ENCODE assay signal across 20 mouse cellular contexts in the genomic region with DNA sequence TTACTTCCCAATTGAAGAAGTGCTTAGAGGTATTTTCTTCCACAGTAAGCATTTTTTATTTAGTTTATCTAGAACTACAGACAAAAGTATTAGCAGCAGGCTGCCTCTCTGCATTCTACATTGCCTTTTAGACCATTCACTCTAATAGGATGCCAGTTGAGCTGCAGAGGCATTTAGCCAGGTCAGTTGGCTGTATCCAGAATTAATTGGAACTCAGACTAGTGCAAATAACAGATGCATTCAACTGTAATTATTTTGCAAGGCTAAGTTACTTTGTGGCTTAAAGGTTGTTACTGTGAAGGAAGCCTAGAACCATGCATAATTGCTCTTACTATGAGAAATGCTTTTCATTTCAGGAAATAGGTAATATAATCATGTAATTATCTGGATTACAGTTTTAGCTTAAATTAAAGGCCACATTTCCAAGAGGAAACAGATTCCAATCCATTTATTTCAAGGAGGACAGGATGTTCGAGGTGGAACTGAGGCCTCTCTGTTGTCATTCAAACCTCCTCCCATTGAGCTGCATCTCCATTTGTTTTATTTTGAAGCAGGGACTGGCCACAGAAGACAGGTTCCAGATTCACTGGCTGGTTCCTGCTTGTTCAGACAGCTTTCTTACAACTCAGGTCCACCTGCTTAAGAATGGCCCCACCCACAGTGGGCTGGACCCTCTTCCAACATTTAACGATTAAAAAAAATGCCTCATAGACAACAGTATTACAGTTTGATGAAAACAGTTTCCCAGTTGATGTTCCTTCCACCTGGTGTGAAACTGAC. TPM values are rescaled to one million over a fixed set of nuclear protein-coding genes. Genes with fewer than 3 reads are reported as not detected.
DNase-seq lines count a peak whose midpoint lies in the region; ATAC-seq and TF ChIP-seq lines count a peak whose summit lies in the region.
"Had no signal": no experiment of that assay in that cellular context is flagged by ENCODE, and none has a peak within 500 bp of the region (broad histone marks: within the 10 kb centered on the region; RNA-seq: fewer than 3 reads in every experiment).

No protein-coding gene starts in this region.

- WGBS in kidney, adult 2 months = 70% methylated on average over 2 of the region's 2 CpGs
- WGBS in kidney, embryonic 16.5 days = 82% methylated on average over 2 of the region's 2 CpGs

- H3K4me2 ChIP-seq in kidney, embryonic 16.5 days (replicated peaks; ENCODE audit: low read depth, low read length) = no peak overlapping the region
- H3K4me2 ChIP-seq: midbrain, embryonic 12.5 days had no signal

- no peaks in the 10 kb centered on the region for H3K36me3 ChIP-seq in kidney, adult 2 months (ENCODE audit: control insufficient read depth, insufficient read depth, low read length)
- H3K36me3 ChIP-seq in kidney, embryonic 16.5 days (ENCODE audit: insufficient read depth, low read length) = no peaks in the 10 kb centered on the region
- H3K36me3 ChIP-seq: G1E; midbrain, embryonic 12.5 days had no signal

- H3K27me3 ChIP-seq in kidney, adult 2 months (replicated peaks; ENCODE audit: control insufficient read depth, insufficient read depth, low read length) = no peaks in the 10 kb centered on the region
- no peaks in the 10 kb centered on the region for H3K27me3 ChIP-seq in kidney, embryonic 16.5 days (ENCODE audit: insufficient read depth, low read length)
- H3K27me3 ChIP-seq: midbrain, embryonic 12.5 days had no signal

- no peak for TF ChIP-seq POLR2A in kidney, adult 2 months (IDR thresholded peaks at IDR 0.05; ENCODE audit: low read depth, low read length)

- no peak overlapping the region for H3K4me3 ChIP-seq in kidney, adult 2 months (ENCODE audit: insufficient read depth, low read depth, low read length)
- H3K4me3 ChIP-seq in kidney, embryonic 16.5 days (ENCODE audit: low read length) = no peak overlapping the region
- H3K4me3 ChIP-seq: midbrain, embryonic 12.5 days had no signal

- no peak for ATAC-seq in kidney, embryonic 16.5 days (ENCODE audit: low FRiP score, low TSS enrichment)
- ATAC-seq in activated CD4-positive, CD25-positive, alpha-beta regulatory T cell, adult 4 months = no peak

- no peak for TF ChIP-seq CTCF in kidney, adult 2 months (conservative IDR thresholded peaks at IDR 0.05; ENCODE audit: insufficient read depth, insufficient read length, low read depth, low read length)

- no peak overlapping the region for H3K27ac ChIP-seq in kidney, adult 2 months (ENCODE audit: insufficient read depth, low read depth, low read length)
- no peak overlapping the region for H3K27ac ChIP-seq in kidney, embryonic 16.5 days (ENCODE audit: low read length)
- H3K27ac ChIP-seq: midbrain, embryonic 12.5 days had no signal

- peaks cover 3% of the 10 kb centered on the region; the same call in 1 of the 2 replicates for H3K4me1 ChIP-seq in kidney, adult 2 months (ENCODE audit: control insufficient read depth, insufficient read depth, low read length)
- no peaks in the 10 kb centered on the region for H3K4me1 ChIP-seq in kidney, embryonic 16.5 days (ENCODE audit: insufficient read depth, low read length)
- H3K4me1 ChIP-seq: midbrain, embryonic 12.5 days had no signal

- DNase-seq in cerebellum, postnatal 10 days = peak; percentile 65 to 70
- no peak for DNase-seq in cerebellum, adult 11-12 months
- peak; percentile 52 for DNase-seq in kidney, adult 2 months
- DNase-seq in right cerebral cortex, postnatal 10 days (ENCODE audit: low spot score in 2 of 2) = peak; percentile 31 to 40
- no peak for DNase-seq in right cerebral cortex, adult 2 months (ENCODE audit: low spot score in 2 of 2)
- no peak for DNase-seq in adrenal gland, postnatal 4 days (ENCODE audit: low spot score in 2 of 2)
- DNase-seq: adrenal gland, adult 2 months; cerebellum, adult 11 months; cerebellum, postnatal 36 days; gastrocnemius, postnatal 10 days; heart, adult 11 months; heart, postnatal 36 days; liver; lung, postnatal 10 days; right cerebral cortex, postnatal 4 days; thymus, adult 2 months had no signal

- no peak overlapping the region for H3K9ac ChIP-seq in kidney, embryonic 16.5 days (replicated peaks; ENCODE audit: low read length)
- H3K9ac ChIP-seq: midbrain, embryonic 12.5 days had no signal

- no peaks in the 10 kb centered on the region for H3K9me3 ChIP-seq in kidney, embryonic 16.5 days (ENCODE audit: low read length)
- H3K9me3 ChIP-seq: G1E; midbrain, embryonic 12.5 days had no signal

RNA-seq across cellular contexts. Expression of gene Tmem106b, which starts 27.3 kb away (rescaled TPM):
- 59.4 and 61.2 TPM in 2 replicates for polyA plus RNA-seq in kidney, adult 2 months (2012; rRNA removed)
- polyA plus RNA-seq in kidney, embryonic 16.5 days (2015; fragmentation: Nextera tagmentation; extraction: Ambion mirVana) = 41.8 and 45.9 TPM in 2 replicates
- 100 to 1,000 TPM; 109 to 113 TPM for total RNA-seq in adrenal gland, postnatal 4 days (2021)
- 10 to 100 TPM; 36.0 to 43.6 TPM for polyA plus RNA-seq in activated CD4-positive, CD25-positive, alpha-beta regulatory T cell, adult 4 months (2017; shearing (Covaris generic))

Comparison
In these comparisons a context has a peak if more than half of its experiments do, and no peak if none do; other contexts are left out.
1. DNase-seq: peak in cerebellum, postnatal 10 days (2 of 2), kidney, adult 2 months (single experiment) and right cerebral cortex, postnatal 10 days (2 of 2); none in cerebellum, adult 11-12 months (single experiment), right cerebral cortex, adult 2 months (0 of 2) and adrenal gland, postnatal 4 days (0 of 2).